Mouse (Mus musculus) macrophage (primary cell): ENCODE data around the gene Tmem129. TPM values are rescaled to one million over a fixed set of nuclear protein-coding genes. Genes with fewer than 3 reads are reported as not detected.

ENCODE experiments used
- H3K27ac ChIP-seq: fragments of 350-480 bp; formaldehyde crosslinking; 2 replicates; pipeline ENCODE4 v1.9.0; 2021
- H3K36me3 ChIP-seq: fragments of 350-480 bp; formaldehyde crosslinking; 2 replicates; pipeline ENCODE4 v1.9.0; 2021; ENCODE audit errors: inconsistent target
- H3K4me3 ChIP-seq: fragments of 350-480 bp; formaldehyde crosslinking; 2 replicates; pipeline ENCODE4 v1.9.0; 2021; ENCODE audit errors: inconsistent target
- H3K79me2 ChIP-seq: fragments of 350-480 bp; formaldehyde crosslinking; 2 replicates; pipeline ENCODE4 v1.9.0; 2021; ENCODE audit errors: inconsistent target
- WGBS: methylation state at CpG from one replicate; pipeline ENCODE4 v1.1.7; 2026; ENCODE audit warnings: inconsistent platforms; ENCODE audit not compliant: missing documents; 5-methylcytosine and 5-hydroxymethylcytosine counted together
- polyA plus RNA-seq: library from polyadenylated mRNA; stranded (reverse); fragments of 250-400 nt; gene quantifications from 3 replicates; pipeline ENCODE4 v1.2.4, GENCODE M21; 2018; ENCODE audit warnings: inconsistent platforms
- total RNA-seq, 78 experiments: library from RNA; depleted of rRNA; stranded (reverse); fragments of 250-400 nt; gene quantifications; 1 replicate in 9 of 78; 2 replicates in 24 of 78; 3 replicates in 43 of 78; 4 replicates in 2 of 78; pipeline ENCODE4 v1.2.4; 2018; ENCODE audit warnings: inconsistent platforms in 56 of 78

The Tmem129 gene
- 10 to 100 TPM in 6 of 26 experiments, 1 to 10 TPM in 17, under 1 TPM in 3; 0.38 to 15.4 (median 4.5) TPM for total RNA-seq (2018; cell fraction: chromatin; rRNA removed)
- 10 to 100 TPM in 23 of 26 experiments, 1 to 10 TPM in 3; 6.1 to 26.1 (median 18.1) TPM for total RNA-seq (2018; cell fraction: cytosol; rRNA removed)
- 10 to 100 TPM in 13 of 26 experiments, 1 to 10 TPM in 13; 2.2 to 23.7 (median 10.7) TPM for total RNA-seq (2018; cell fraction: nucleus; rRNA removed)
- 11.7 to 18.8 TPM (median 18.6 TPM) in 3 replicates for polyA plus RNA-seq

GRCm38 (mm10) chr5:33657787-33658663, at the start of gene Tmem129, which contains the start of gene Tacc3:
Gene Tmem129 (minus strand): TSS chr5:33658416.
Gene Tacc3 (plus strand): TSS chr5:33658128.
- Histone ChIP-seq H3K36me3 (peaks cover 16% of the 10 kb centered on the region; the same call in 1 of the 2 replicates), H3K27ac (peak within 1 kb of the TSS; percentile 93), H3K79me2 (peaks cover 60% of the 10 kb centered on the region), H3K4me3 (peak within 1 kb of the TSS; percentile 91)
- WGBS, result under 1% methylated on average over 59 of the region's 60 CpGs

GRCm38 (mm10) chr5:33707163-33707562, 48.9 kb upstream of the Tmem129 start:
- H3K27ac ChIP-seq, result no peak overlapping the region
- 79% methylated on average over 4 of the region's 4 CpGs for WGBS
- H3K36me3 ChIP-seq, result no peaks in the 10 kb centered on the region
- no peak overlapping the region for H3K4me3 ChIP-seq
- no peaks in the 10 kb centered on the region for H3K79me2 ChIP-seq

GRCm38 (mm10) chr5:33706350-33706629, 48.1 kb upstream of the Tmem129 start:
- Histone ChIP-seq H3K4me3 (no peak overlapping the region), H3K79me2 (no peaks in the 10 kb centered on the region), H3K27ac (no peak overlapping the region), H3K36me3 (no peaks in the 10 kb centered on the region)
- 89% methylated on average over 1 of the region's 1 CpGs for WGBS

- Histone ChIP-seq H3K79me2 (no peaks in the 10 kb centered on the region), H3K4me3 (no peak overlapping the region), H3K36me3 (no peaks in the 10 kb centered on the region), H3K27ac (no peak overlapping the region)
- 83% methylated on average over 9 of the region's 9 CpGs for WGBS
These were observed 47.6 kb upstream of the Tmem129 start for GRCm38 (mm10) chr5:33705612-33706349.

- no peaks in the 10 kb centered on the region for H3K79me2 ChIP-seq
- 89% methylated on average over 11 of the region's 11 CpGs for WGBS
- no peak overlapping the region for H3K27ac ChIP-seq
- no peak overlapping the region for H3K4me3 ChIP-seq
- no peaks in the 10 kb centered on the region for H3K36me3 ChIP-seq
These were observed 46.9 kb upstream of the Tmem129 start for GRCm38 (mm10) chr5:33704945-33705611.

GRCm38 (mm10) chr5:33703999-33704398, 45.8 kb upstream of the Tmem129 start:
- Histone ChIP-seq H3K79me2 (no peaks in the 10 kb centered on the region), H3K36me3 (no peaks in the 10 kb centered on the region), H3K27ac (no peak overlapping the region), H3K4me3 (no peak overlapping the region)
- 90% methylated on average over 8 of the region's 8 CpGs for WGBS

- WGBS, result 88% methylated on average over 11 of the region's 11 CpGs
- Histone ChIP-seq H3K27ac (no peak overlapping the region), H3K79me2 (no peaks in the 10 kb centered on the region), H3K36me3 (no peaks in the 10 kb centered on the region), H3K4me3 (no peak overlapping the region)
These were observed 43.6 kb upstream of the Tmem129 start for GRCm38 (mm10) chr5:33701832-33702231.

- 95% methylated on average over 12 of the region's 13 CpGs for WGBS
- H3K4me3 ChIP-seq, result no peak overlapping the region
- H3K79me2 ChIP-seq, result no peaks in the 10 kb centered on the region
- H3K27ac ChIP-seq, result no peak overlapping the region
- no peaks in the 10 kb centered on the region for H3K36me3 ChIP-seq
These were observed 41.8 kb upstream of the Tmem129 start for GRCm38 (mm10) chr5:33700010-33700409.

GRCm38 (mm10) chr5:33698669-33699068, 40.5 kb upstream of the Tmem129 start:
- 95% methylated on average over 4 of the region's 5 CpGs for WGBS
- H3K36me3 ChIP-seq, result no peaks in the 10 kb centered on the region
- no peaks in the 10 kb centered on the region for H3K79me2 ChIP-seq
- no peak overlapping the region for H3K4me3 ChIP-seq
- no peak overlapping the region for H3K27ac ChIP-seq

GRCm38 (mm10) chr5:33697947-33698512, 39.8 kb upstream of the Tmem129 start:
- Histone ChIP-seq H3K4me3 (no peak overlapping the region), H3K27ac (no peak overlapping the region), H3K36me3 (no peaks in the 10 kb centered on the region), H3K79me2 (no peaks in the 10 kb centered on the region)
- 65% methylated on average over 12 of the region's 13 CpGs for WGBS

GRCm38 (mm10) chr5:33697534-33697933, 39.3 kb upstream of the Tmem129 start:
- no peak overlapping the region for H3K4me3 ChIP-seq
- no peaks in the 10 kb centered on the region for H3K36me3 ChIP-seq
- no peaks in the 10 kb centered on the region for H3K79me2 ChIP-seq
- no peak overlapping the region for H3K27ac ChIP-seq
- WGBS, result 92% methylated on average over 1 of the region's 1 CpGs

- no peaks in the 10 kb centered on the region for H3K36me3 ChIP-seq
- H3K79me2 ChIP-seq, result no peaks in the 10 kb centered on the region
- no peak overlapping the region for H3K27ac ChIP-seq
- no peak overlapping the region for H3K4me3 ChIP-seq
- WGBS, result 90% methylated on average over 5 of the region's 5 CpGs
These were observed 38.2 kb upstream of the Tmem129 start for GRCm38 (mm10) chr5:33696430-33696829.

GRCm38 (mm10) chr5:33695718-33696121, 37.5 kb upstream of the Tmem129 start:
- H3K27ac ChIP-seq, result no peak overlapping the region
- H3K36me3 ChIP-seq, result no peaks in the 10 kb centered on the region
- 26% methylated on average over 24 of the region's 24 CpGs for WGBS
- H3K79me2 ChIP-seq, result no peaks in the 10 kb centered on the region
- H3K4me3 ChIP-seq, result no peak overlapping the region
